In the genomic region with DNA sequence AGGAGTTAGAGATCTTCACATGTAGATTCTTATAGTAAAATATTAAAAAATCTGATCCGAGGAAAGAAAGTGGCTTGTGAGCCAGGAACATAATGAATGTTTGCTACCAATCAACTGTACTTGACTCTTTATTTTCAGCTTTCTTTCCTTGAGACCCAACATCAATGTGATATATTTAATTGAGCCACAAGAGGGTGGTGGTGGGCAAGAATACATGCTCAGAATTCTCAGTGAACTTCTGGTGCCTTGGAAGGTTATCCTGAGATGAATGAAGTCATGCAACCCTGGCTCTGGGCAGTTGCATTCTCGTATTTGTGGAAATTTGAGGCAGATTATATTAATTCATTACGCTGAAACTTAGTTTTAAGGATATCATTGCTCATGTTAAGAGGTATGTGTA, we compare ENCODE assay signal across 14 mouse cellular contexts. TPM values are rescaled to one million over a fixed set of nuclear protein-coding genes. Genes with fewer than 3 reads are reported as not detected.
A peak's percentile ranks its signal among the peaks of the same experiment; 100 is the strongest.
DNase-seq lines count a peak whose midpoint lies in the region; ATAC-seq and TF ChIP-seq lines count a peak whose summit lies in the region.
"Had no signal": no experiment of that assay in that cellular context is flagged by ENCODE, and none has a peak within 500 bp of the region (broad histone marks: within the 10 kb centered on the region; RNA-seq: fewer than 3 reads in every experiment).

No protein-coding gene starts in this region.

- H3K27me3 ChIP-seq in forebrain, embryonic 14.5 days (replicated peaks; ENCODE audit: control insufficient read depth, insufficient read depth, low read length) = no peaks in the 10 kb centered on the region
- no peaks in the 10 kb centered on the region for H3K27me3 ChIP-seq in forebrain, embryonic 10.5 days (ENCODE audit: poor library complexity, severe bottlenecking)
- H3K27me3 ChIP-seq: forebrain, embryonic 15.5 days; heart, embryonic 15.5 days; neural tube, embryonic 12.5 days had no signal

- no peaks in the 10 kb centered on the region for H3K9me3 ChIP-seq in forebrain, embryonic 14.5 days (replicated peaks; ENCODE audit: control insufficient read depth, low read length)
- H3K9me3 ChIP-seq in forebrain, embryonic 10.5 days = no peaks in the 10 kb centered on the region
- H3K9me3 ChIP-seq: forebrain, embryonic 15.5 days; heart, embryonic 15.5 days; neural tube, embryonic 12.5 days had no signal

- no peak overlapping the region for H3K27ac ChIP-seq in forebrain, embryonic 14.5 days (ENCODE audit: low read depth, low read length)
- no peak overlapping the region for H3K27ac ChIP-seq in forebrain, embryonic 10.5 days
- H3K27ac ChIP-seq in left cerebral cortex, adult 2 months = no peak overlapping the region
- H3K27ac ChIP-seq: forebrain, embryonic 15.5 days; heart, embryonic 15.5 days; neural tube, embryonic 12.5 days had no signal

- 60% methylated on average over 3 of the region's 3 CpGs for WGBS in forebrain, embryonic 14.5 days
- 57% methylated on average over 3 of the region's 3 CpGs for WGBS in forebrain, embryonic 10.5 days

- no peaks in the 10 kb centered on the region for H3K4me1 ChIP-seq in forebrain, embryonic 14.5 days (ENCODE audit: control insufficient read depth, insufficient read depth, low read length)
- H3K4me1 ChIP-seq in forebrain, embryonic 10.5 days = no peaks in the 10 kb centered on the region
- H3K4me1 ChIP-seq: forebrain, embryonic 15.5 days; heart, embryonic 15.5 days; neural tube, embryonic 12.5 days had no signal

- no peak overlapping the region for H3K9ac ChIP-seq in forebrain, embryonic 14.5 days (ENCODE audit: low read length)
- H3K9ac ChIP-seq: forebrain, embryonic 15.5 days; heart, embryonic 15.5 days; neural tube, embryonic 12.5 days had no signal

- TF ChIP-seq CTCF in left cerebral cortex, adult 2 months (IDR thresholded peaks at IDR 0.05) = peak; percentile 48

- no peak for ATAC-seq in forebrain, embryonic 14.5 days
- peak; percentile 48 to 65; a peak in 2 of 4 replicates for ATAC-seq in hematopoietic stem cell, adult 5-6 weeks (replicated peaks in 1 of 2; ENCODE audit: insufficient read depth in 1 of 2, low FRiP score in 2 of 2, low TSS enrichment in 1 of 2, low read depth in 1 of 2, poor library complexity in 2 of 2, severe bottlenecking in 2 of 2)
- ATAC-seq: forebrain, embryonic 15.5 days had no signal

- intact Hi-C loops in left cerebral cortex, adult 2 months (cut with DNase I) = loop anchor here (5.0 kb wide), 2 partner anchors 250 to 415 kb away; partner anchors contain the start of gene Ms4a6d

- no peaks in the 10 kb centered on the region for H3K36me3 ChIP-seq in forebrain, embryonic 14.5 days (ENCODE audit: control insufficient read depth, insufficient read depth, low read length)
- no peaks in the 10 kb centered on the region for H3K36me3 ChIP-seq in forebrain, embryonic 10.5 days (replicated peaks)
- H3K36me3 ChIP-seq: forebrain, embryonic 15.5 days; heart, embryonic 15.5 days; neural tube, embryonic 12.5 days had no signal

- no peak overlapping the region for H3K4me3 ChIP-seq in forebrain, embryonic 14.5 days (ENCODE audit: low read depth, low read length)
- no peak overlapping the region for H3K4me3 ChIP-seq in forebrain, embryonic 10.5 days
- H3K4me3 ChIP-seq in left cerebral cortex, adult 2 months = no peak overlapping the region
- H3K4me3 ChIP-seq: forebrain, embryonic 15.5 days; heart, embryonic 15.5 days; neural tube, embryonic 12.5 days had no signal

- peak; percentile 0 for DNase-seq in forebrain, embryonic 14.5 days (ENCODE audit: low spot score)
- DNase-seq in forebrain, embryonic 10.5 days (ENCODE audit: extremely low spot score, low spot score) = no peak
- no peak for DNase-seq in left cerebral cortex, adult 2 months (ENCODE audit: extremely low spot score in 1 of 2, low spot score in 2 of 2)
- DNase-seq in left cerebral cortex, adult 11 months (ENCODE audit: low spot score) = no peak
- peak; percentile 61 for DNase-seq in CD4-positive helper T cell, adult 2 months (ENCODE audit: low read depth, low spot score)
- DNase-seq in kidney, adult 8-10 months = no peak
- no peak for DNase-seq in urinary bladder, postnatal 14 days (ENCODE audit: low spot score)
- DNase-seq: adrenal gland, postnatal 25 days; layer of hippocampus, postnatal 36 days had no signal

- H3K4me2 ChIP-seq in forebrain, embryonic 14.5 days (ENCODE audit: low read length) = no peak overlapping the region
- H3K4me2 ChIP-seq: forebrain, embryonic 15.5 days; heart, embryonic 15.5 days; neural tube, embryonic 12.5 days had no signal

RNA-seq across cellular contexts. Expression of gene Ms4a7, which starts 15.9 kb away (rescaled TPM):
- polyA plus RNA-seq in forebrain, embryonic 14.5 days (2014; fragmentation: Nextera tagmentation; extraction: Ambion mirVana) = 2.4 and 3.1 TPM in 2 replicates
- not detected in 2 replicates for polyA plus RNA-seq in forebrain, embryonic 10.5 days (2016; fragmentation: Nextera tagmentation; extraction: Ambion mirVana)
- under 1 TPM; 0.42 to 0.77 TPM for total RNA-seq in left cerebral cortex, adult 2 months (2021)
- 2.8 TPM in 1 of 2 replicates, not detected in the other for total RNA-seq in hematopoietic stem cell, adult 5-6 weeks (2017)

RNA-seq across cellular contexts. Expression of gene Ms4a4a, which starts 23.4 kb away (rescaled TPM):
- polyA plus RNA-seq in forebrain, embryonic 14.5 days (2014; fragmentation: Nextera tagmentation; extraction: Ambion mirVana) = 0.46 and 0.57 TPM in 2 replicates
- polyA plus RNA-seq in forebrain, embryonic 10.5 days (2016; fragmentation: Nextera tagmentation; extraction: Ambion mirVana) = 0.93 and 1.5 TPM in 2 replicates
- total RNA-seq in left cerebral cortex, adult 2 months (2021) = 1 to 10 TPM in 1 of 2 experiments, under 1 TPM in 1; 0.57 to 1.6 TPM
- not detected in 2 replicates for total RNA-seq in hematopoietic stem cell, adult 5-6 weeks (2017)

RNA-seq across cellular contexts. Expression of gene Ms4a14, which starts 37.6 kb away (rescaled TPM):
- polyA plus RNA-seq in forebrain, embryonic 14.5 days (2014; fragmentation: Nextera tagmentation; extraction: Ambion mirVana) = not detected in 2 replicates
- polyA plus RNA-seq in forebrain, embryonic 10.5 days (2016; fragmentation: Nextera tagmentation; extraction: Ambion mirVana) = not detected in 2 replicates
- total RNA-seq in left cerebral cortex, adult 2 months (2021) = not detected
- total RNA-seq in hematopoietic stem cell, adult 5-6 weeks (2017) = not detected in 2 replicates
- total RNA-seq: adrenal gland, postnatal 25 days; layer of hippocampus, postnatal 36 days had no signal
- polyA plus RNA-seq: liver, embryonic 16.5 days; neural tube, embryonic 12.5 days had no signal

RNA-seq across cellular contexts. Expression of gene Ms4a4c, which starts 52.7 kb away (rescaled TPM):
- not detected in 2 replicates for polyA plus RNA-seq in forebrain, embryonic 14.5 days (2014; fragmentation: Nextera tagmentation; extraction: Ambion mirVana)
- polyA plus RNA-seq in forebrain, embryonic 10.5 days (2016; fragmentation: Nextera tagmentation; extraction: Ambion mirVana) = 0.17 TPM in 1 of 2 replicates, not detected in the other
- under 1 TPM in 1 of 2 experiments, not detected in 1; 0.34 TPM for total RNA-seq in left cerebral cortex, adult 2 months (2021)
- 10.5 and 14.1 TPM in 2 replicates for total RNA-seq in hematopoietic stem cell, adult 5-6 weeks (2017)
- total RNA-seq: layer of hippocampus, postnatal 36 days had no signal

Comparison
In these comparisons a context has a peak if more than half of its experiments do, and no peak if none do; other contexts are left out.
1. DNase-seq: peak in forebrain, embryonic 14.5 days (single experiment) and CD4-positive helper T cell, adult 2 months (single experiment); none in forebrain, embryonic 10.5 days (single experiment), left cerebral cortex, adult 2 months (0 of 2), left cerebral cortex, adult 11 months (single experiment), kidney, adult 8-10 months (0 of 2) and urinary bladder, postnatal 14 days (single experiment).